Mouse (Mus musculus) heart, postnatal 36 days (tissue): Measurements from ENCODE around the gene Smarcd2. TPM values are rescaled to one million over a fixed set of nuclear protein-coding genes. Genes with fewer than 3 reads are reported as not detected.
A peak's percentile ranks its signal among the peaks of the same experiment; 100 is the strongest.

Source experiments
- DNase-seq, 2 experiments: peaks; one replicate each; pipeline ENCODE4 v3.0.0; 2021 to 2022
- intact Hi-C: fragments of 180-260 bp; cut with DNase I; formaldehyde crosslinking; loops from one replicate; pipeline ENCODE4 v1.15.1; 2025
- total RNA-seq, 2 experiments: library from RNA; stranded (reverse); gene quantifications; 2 replicates each; pipeline ENCODE4 v1.2.3; 2021

Gene Smarcd2
- total RNA-seq = 10 to 100 TPM; 19.1 to 19.9 TPM

- intact Hi-C loops = loop anchor here (1.0 to 10.0 kb wide), 3 partner anchors 16 to 342 kb away; partner anchors contain the start of genes Ccdc47, Ddx42, Ftsj3 and Psmc5
- DNase-seq = peak; percentile 99
These were observed at the start of gene Smarcd2 for GRCm38 (mm10) chr11:106272644-106273310. Smarcd2 (minus strand) TSS chr11:106272972.

DNA sequence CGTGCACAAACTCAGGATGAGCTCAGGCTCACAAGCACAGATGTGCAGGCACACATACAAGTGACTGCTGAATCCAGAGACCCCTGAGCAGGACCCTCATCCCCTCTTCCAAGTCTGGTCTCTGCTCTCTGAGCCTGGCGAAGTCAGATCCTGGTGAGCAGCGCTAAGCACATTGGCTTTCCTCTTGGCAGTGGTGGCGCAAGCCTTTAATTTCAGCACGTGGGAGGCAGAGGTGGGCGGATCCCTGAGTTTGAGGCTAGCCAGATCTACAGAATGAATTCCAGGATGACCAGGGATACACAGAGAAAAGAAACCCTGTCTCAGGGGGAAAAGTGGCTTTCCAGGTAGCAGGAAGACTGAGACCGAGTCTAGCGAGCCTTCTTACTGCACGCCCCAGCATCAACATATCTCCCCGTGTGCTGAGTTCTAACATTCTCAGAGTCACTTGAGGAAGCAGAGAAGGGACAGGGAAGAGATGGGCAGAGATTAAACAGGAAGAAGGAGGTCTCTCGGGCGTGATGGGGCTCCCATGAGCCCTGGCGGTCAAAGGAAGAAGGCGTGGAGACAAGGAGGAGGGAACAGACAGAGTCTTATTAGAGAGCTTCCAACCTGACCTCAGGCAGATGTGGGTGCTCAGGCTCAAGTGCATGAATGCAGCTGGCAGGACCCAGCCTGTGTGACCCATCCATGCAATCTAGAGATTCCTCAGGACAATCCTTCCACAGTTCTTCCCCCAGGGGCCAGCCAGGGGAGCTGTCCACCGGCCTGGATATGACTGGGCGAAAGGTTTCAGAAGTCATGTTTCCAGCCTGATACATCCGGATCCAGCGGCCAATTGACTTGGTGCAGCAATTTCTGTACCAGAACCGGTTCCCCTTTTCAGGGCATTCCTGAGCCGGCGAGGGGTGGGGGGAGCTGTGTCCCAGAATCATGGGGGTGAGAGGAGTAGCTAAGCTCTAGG lies 45.9 kb upstream of the Smarcd2 start:
- DNase-seq = no peak
- intact Hi-C loops = no loop called here

- intact Hi-C loops = no loop called here
- no peak for DNase-seq
These were observed 45.0 kb upstream of the Smarcd2 start for GRCm38 (mm10) chr11:106317801-106318200.

GRCm38 (mm10) chr11:106316416-106316815 lies 43.6 kb upstream of the Smarcd2 start:
- no peak for DNase-seq
- intact Hi-C loops = no loop called here

DNA sequence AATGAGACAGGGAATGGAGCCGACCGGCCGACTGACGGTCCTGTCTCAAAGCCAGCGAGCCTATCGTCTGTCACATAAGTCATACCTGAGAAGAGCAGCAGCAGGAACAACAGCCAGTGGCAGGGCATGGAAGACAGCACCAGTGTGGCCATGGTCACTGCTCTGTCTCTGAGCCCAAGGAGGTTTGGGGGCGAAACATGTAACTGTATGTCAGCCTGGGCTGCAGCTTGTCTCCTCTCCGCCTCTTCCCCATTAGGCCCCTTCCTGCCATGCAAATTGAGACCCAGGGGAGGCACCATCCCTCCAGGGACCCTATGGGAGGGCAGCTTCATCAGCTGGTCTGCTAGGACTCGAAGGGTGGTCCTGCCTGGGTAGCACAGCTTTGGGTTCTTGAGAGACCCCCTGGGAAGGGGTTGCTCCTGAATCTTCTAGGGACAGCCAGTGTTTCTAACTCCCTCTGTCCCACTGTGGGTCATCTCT lies 41.6 kb upstream of the Smarcd2 start, which contains the start of gene Cd79b:
Cd79b (minus strand) TSS at position 430 of the 480 bp plus-strand sequence.
- no peak for DNase-seq
- intact Hi-C loops = no loop called here

GRCm38 (mm10) chr11:106313533-106313932 lies 40.8 kb upstream of the Smarcd2 start:
- DNase-seq = no peak
- intact Hi-C loops = no loop called here

DNA sequence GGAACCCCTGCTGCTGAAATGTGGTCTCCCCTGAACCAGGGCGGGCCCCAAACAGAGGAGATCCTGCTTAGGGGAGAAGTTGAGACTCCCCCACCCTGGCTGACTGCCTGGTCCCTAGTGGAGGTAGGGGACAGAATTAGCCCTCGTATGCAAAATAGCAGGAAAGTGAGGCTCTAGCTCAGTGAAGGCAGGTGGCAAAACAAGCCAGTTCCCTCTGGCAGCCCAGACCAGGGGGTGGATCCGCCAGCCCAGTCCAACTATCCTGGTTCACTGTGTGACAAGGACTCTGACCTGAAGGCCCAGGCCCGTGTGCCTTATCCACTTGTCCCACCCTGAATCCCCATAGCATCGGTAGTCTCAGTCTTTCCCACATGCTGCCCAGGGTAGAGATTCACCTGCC lies 37.4 kb upstream of the Smarcd2 start:
- intact Hi-C loops = no loop called here
- no peak for DNase-seq

- intact Hi-C loops = no loop called here
- DNase-seq = no peak
These were observed 35.4 kb upstream of the Smarcd2 start for GRCm38 (mm10) chr11:106308162-106308561.

DNA sequence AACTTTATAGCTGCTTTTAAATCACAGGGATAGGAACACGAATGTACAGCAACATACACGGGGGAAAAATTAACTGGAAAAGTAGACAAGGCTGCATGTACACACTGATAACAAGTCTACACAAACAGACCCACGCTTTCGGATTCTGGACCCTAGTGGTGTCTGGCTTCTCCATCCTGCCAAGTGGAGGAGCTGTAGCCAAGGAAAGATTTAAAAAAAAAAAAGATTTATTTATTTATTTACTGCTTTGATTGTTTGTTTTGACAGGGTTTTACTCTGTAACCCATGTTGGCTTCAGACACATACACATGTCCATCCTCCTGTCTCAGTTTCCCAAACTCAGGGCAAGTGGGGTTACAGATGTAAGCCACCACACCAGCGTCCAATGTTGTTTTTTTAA lies 34.7 kb upstream of the Smarcd2 start:
- intact Hi-C loops = no loop called here
- DNase-seq = no peak

DNA sequence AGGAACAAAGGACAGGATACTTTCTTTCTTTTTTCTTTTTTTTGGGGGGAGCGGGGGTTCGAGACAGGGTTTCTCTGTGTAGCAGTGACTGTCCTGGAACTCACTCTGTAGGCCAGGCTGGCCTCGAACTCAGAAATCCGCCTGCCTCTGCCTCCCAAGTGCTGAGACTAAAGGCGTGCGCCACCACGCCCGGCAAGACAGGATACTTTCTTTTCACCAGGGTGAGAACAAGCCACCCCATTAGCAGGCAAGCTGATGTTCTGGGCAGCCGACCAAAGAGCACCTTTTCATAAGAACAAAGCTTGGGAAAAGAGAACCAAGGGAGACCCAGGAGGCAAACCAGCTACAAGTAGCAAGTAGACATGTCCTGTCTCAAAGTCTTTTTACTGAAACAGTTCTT lies 34.0 kb upstream of the Smarcd2 start:
- DNase-seq = no peak
- intact Hi-C loops = no loop called here

DNA sequence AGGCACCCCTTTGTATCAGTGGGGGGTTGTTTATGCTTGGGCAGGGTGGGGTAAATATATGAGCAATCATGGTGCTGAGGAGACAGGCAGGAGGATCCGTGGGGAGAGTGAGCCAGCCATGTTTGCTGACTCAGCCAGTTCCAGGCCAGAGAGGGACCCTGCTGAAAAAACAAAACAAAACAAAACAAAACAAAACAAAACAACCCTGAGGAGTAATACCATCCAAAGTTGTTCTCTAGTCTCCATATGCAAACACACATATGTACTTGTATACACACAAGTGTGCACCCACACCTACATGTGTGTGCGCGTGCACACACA lies 33.3 kb upstream of the Smarcd2 start:
- intact Hi-C loops = no loop called here
- no peak for DNase-seq

- intact Hi-C loops = no loop called here
- no peak for DNase-seq
These were observed 32.7 kb upstream of the Smarcd2 start for GRCm38 (mm10) chr11:106305348-106306064.

DNA sequence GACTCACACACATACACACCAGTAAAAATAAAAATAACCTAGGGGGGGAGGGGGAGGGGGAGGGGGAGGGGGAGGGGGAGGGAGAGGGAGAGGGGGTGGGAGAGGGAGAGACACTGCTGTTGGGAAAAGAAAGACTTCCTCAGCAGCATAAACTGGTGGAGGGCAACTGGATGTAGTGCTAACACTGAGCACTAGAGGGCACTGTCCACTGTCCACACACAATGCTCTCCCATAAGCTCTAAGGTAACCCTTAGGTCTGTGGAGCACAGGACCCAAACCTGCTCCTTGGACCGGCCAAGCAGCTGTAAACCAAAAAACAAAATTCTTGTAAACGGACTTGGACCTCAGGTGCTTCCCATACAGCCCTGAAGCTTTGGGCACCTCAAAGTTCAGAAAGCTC lies 29.9 kb upstream of the Smarcd2 start:
- intact Hi-C loops = loop anchor here (1.0 to 2.0 kb wide), 3 partner anchors 23 to 90 kb away; no protein-coding TSS in a partner anchor
- DNase-seq = peak; percentile 66 to 79

DNA sequence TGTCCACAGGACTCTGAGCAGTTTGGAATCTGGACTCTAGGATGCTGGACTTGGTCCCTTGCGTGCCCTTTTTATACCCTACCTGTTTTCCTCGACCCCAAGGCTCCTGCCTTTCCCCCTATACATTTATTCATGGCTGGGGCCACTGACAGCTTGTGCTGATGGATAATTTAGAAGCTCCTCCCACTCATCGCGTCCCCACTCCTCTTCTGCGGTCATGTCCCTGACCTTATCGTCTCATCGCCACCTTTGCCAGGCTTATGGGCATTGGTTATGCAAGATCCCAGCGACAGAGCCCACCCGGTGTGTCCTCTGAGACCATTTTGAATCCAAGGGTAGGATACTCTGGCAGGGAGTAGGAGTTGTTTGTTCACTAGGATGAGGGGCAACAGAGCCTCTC lies 29.0 kb upstream of the Smarcd2 start, which contains the start of gene Gh:
Gh (minus strand) TSS at position 101 of the 400 bp plus-strand sequence.
- intact Hi-C loops = loop anchor here (1.0 to 2.0 kb wide), 3 partner anchors 24 to 91 kb away; no protein-coding TSS in a partner anchor
- no peak for DNase-seq

- no peak for DNase-seq
- intact Hi-C loops = no loop called here
These were observed 19.1 kb upstream of the Smarcd2 start for GRCm38 (mm10) chr11:106291861-106292260.

DNA sequence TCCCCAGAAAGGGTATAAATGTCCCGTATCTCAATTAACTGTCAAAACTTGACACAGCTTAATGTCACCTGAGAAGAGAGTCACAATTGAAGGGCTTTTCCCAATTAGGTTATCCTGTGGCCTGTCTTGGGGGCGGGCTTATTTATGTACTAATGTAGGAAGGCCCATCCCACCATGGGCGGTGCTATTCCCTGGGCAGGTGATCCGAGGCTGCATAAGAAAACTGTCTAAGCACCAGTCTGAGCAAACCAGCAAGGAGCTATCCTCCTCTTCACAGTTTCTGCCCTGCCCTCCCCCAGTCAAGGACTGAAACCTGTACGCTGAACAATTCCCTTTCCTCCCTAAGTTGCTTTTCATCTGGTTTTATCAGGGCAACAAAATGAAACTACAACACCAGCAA lies 17.6 kb upstream of the Smarcd2 start:
- intact Hi-C loops = no loop called here
- no peak for DNase-seq

- intact Hi-C loops = no loop called here
- peak; percentile 48 for DNase-seq
These were observed 16.6 kb upstream of the Smarcd2 start for GRCm38 (mm10) chr11:106289369-106289768.

- DNase-seq = no peak
- intact Hi-C loops = no loop called here
These were observed 14.2 kb upstream of the Smarcd2 start for GRCm38 (mm10) chr11:106286987-106287386.

DNA sequence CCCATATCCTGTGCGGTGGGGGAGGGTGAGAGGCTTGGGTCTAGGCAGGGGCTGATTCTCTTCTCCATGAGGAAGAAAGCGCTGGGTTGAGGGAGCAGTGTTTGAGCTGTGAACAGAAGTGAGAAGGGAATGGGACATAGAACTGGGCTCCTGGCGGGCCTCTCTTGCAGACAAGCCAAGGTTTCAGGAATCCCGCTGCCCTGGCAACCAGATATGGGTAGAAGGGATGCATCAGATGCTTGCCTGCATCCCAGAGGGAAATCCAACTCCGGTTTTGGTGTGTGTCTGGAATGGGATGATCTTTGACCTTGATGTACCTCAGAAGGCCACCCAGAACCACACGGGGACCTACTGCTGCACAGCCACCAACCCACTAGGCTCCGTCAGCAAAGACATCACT lies 13.4 kb upstream of the Smarcd2 start:
- intact Hi-C loops = no loop called here
- DNase-seq = no peak

- DNase-seq = no peak
- intact Hi-C loops = no loop called here
These were observed 11.4 kb upstream of the Smarcd2 start for GRCm38 (mm10) chr11:106284126-106284525.

- intact Hi-C loops = no loop called here
- DNase-seq = no peak
These were observed 10.6 kb upstream of the Smarcd2 start for GRCm38 (mm10) chr11:106283371-106283770.
